Mouse (Mus musculus) c-Kit-positive CD71-negative TER-119-negative erythroid progenitor cells, embryonic 14.5 days (primary cell): Measurements from ENCODE around the gene Mfsd4b2.

Source experiments
- DNase-seq: peaks from one replicate; pipeline ENCODE4 v3.0.0-alpha.2; 2013; ENCODE audit warnings: low read depth

The Mfsd4b2 gene

GRCm38 (mm10) chr10:39893702-39894697 lies 32.7 kb downstream of the Mfsd4b2 start:
- no peak for DNase-seq

GRCm38 (mm10) chr10:39888621-39889020 lies 38.1 kb downstream of the Mfsd4b2 start:
- DNase-seq, result no peak
